Mouse (Mus musculus): ENCODE results near the gene Esrrg. TPM values are rescaled to one million over a fixed set of nuclear protein-coding genes. Genes with fewer than 3 reads are reported as not detected.

Gene Esrrg
- polyA plus RNA-seq, 1 experiment from 2014 or later = 5.3 TPM

- no peaks in the 10 kb centered on the region for H3K27me3 ChIP-seq (replicated peaks)
- peaks cover 7% of the 10 kb centered on the region; the same call in 1 of the 2 replicates for H3K4me1 ChIP-seq (replicated peaks)
- no peak for ATAC-seq
- H3K36me3 ChIP-seq = no peaks in the 10 kb centered on the region
- H3K9ac ChIP-seq = no peak overlapping the region
- no peak overlapping the region for H3K4me2 ChIP-seq (replicated peaks)
- no peaks in the 10 kb centered on the region for H3K9me3 ChIP-seq
- no peak overlapping the region for H3K4me3 ChIP-seq (replicated peaks)
- H3K27ac ChIP-seq = no peak overlapping the region
- WGBS = 83% methylated on average over 10 of the region's 10 CpGs
Measured at GRCm38 (mm10) chr1:187800761-187801160, 192.2 kb downstream of the Esrrg start.

GRCm38 (mm10) chr1:187803566-187803965 lies 195.0 kb downstream of the Esrrg start:
- no peaks in the 10 kb centered on the region for H3K27me3 ChIP-seq (replicated peaks)
- peaks cover 7% of the 10 kb centered on the region; the same call in 1 of the 2 replicates for H3K4me1 ChIP-seq (replicated peaks)
- no peak overlapping the region for H3K9ac ChIP-seq
- peak overlapping the region; percentile 14 for H3K4me2 ChIP-seq (replicated peaks)
- H3K9me3 ChIP-seq = no peaks in the 10 kb centered on the region
- H3K27ac ChIP-seq = no peak overlapping the region
- ATAC-seq = peak; percentile 82
- H3K36me3 ChIP-seq = no peaks in the 10 kb centered on the region
- H3K4me3 ChIP-seq (replicated peaks) = no peak overlapping the region
- WGBS = 38% methylated on average over 5 of the region's 5 CpGs

- WGBS = 17% methylated on average over 5 of the region's 5 CpGs
- no peak overlapping the region for H3K9ac ChIP-seq
- peak; percentile 21; the same call in 1 of the 2 replicates for ATAC-seq
- no peaks in the 10 kb centered on the region for H3K9me3 ChIP-seq
- no peaks in the 10 kb centered on the region for H3K36me3 ChIP-seq
- peak overlapping the region; percentile 14 for H3K4me2 ChIP-seq (replicated peaks)
- no peaks in the 10 kb centered on the region for H3K27me3 ChIP-seq (replicated peaks)
- peaks cover 7% of the 10 kb centered on the region; the same call in 1 of the 2 replicates for H3K4me1 ChIP-seq (replicated peaks)
- no peak overlapping the region for H3K27ac ChIP-seq
- H3K4me3 ChIP-seq (replicated peaks) = no peak overlapping the region
Measured at GRCm38 (mm10) chr1:187803997-187804396, 195.4 kb downstream of the Esrrg start.

GRCm38 (mm10) chr1:187805001-187805400 lies 196.4 kb downstream of the Esrrg start:
- ATAC-seq = no peak
- H3K27me3 ChIP-seq (replicated peaks) = no peaks in the 10 kb centered on the region
- no peak overlapping the region for H3K4me3 ChIP-seq (replicated peaks)
- no peak overlapping the region for H3K4me2 ChIP-seq (replicated peaks)
- H3K4me1 ChIP-seq (replicated peaks) = peaks cover 7% of the 10 kb centered on the region; the same call in 1 of the 2 replicates
- no peak overlapping the region for H3K27ac ChIP-seq
- WGBS = 77% methylated on average over 6 of the region's 6 CpGs
- no peak overlapping the region for H3K9ac ChIP-seq
- no peaks in the 10 kb centered on the region for H3K9me3 ChIP-seq
- no peaks in the 10 kb centered on the region for H3K36me3 ChIP-seq

GRCm38 (mm10) chr1:187807477-187808390 lies 199.1 kb downstream of the Esrrg start:
- no peak for ATAC-seq
- no peaks in the 10 kb centered on the region for H3K36me3 ChIP-seq
- H3K9me3 ChIP-seq = no peaks in the 10 kb centered on the region
- H3K9ac ChIP-seq = no peak overlapping the region
- H3K27ac ChIP-seq = no peak overlapping the region
- no peak overlapping the region for H3K4me2 ChIP-seq (replicated peaks)
- H3K27me3 ChIP-seq (replicated peaks) = no peaks in the 10 kb centered on the region
- peaks cover 7% of the 10 kb centered on the region; the same call in 1 of the 2 replicates for H3K4me1 ChIP-seq (replicated peaks)
- WGBS = 56% methylated on average over 12 of the region's 12 CpGs
- no peak overlapping the region for H3K4me3 ChIP-seq (replicated peaks)

- WGBS = 73% methylated on average over 5 of the region's 5 CpGs
- Histone ChIP-seq H3K36me3 (no peaks in the 10 kb centered on the region), H3K4me1 (replicated peaks) (peaks cover 6% of the 10 kb centered on the region; the same call in 1 of the 2 replicates), H3K27ac (no peak overlapping the region), H3K4me2 (replicated peaks) (no peak overlapping the region), H3K9ac (no peak overlapping the region), H3K4me3 (replicated peaks) (no peak overlapping the region), H3K27me3 (replicated peaks) (no peaks in the 10 kb centered on the region), H3K9me3 (no peaks in the 10 kb centered on the region)
- ATAC-seq = no peak
Measured at GRCm38 (mm10) chr1:187808391-187808922, 199.9 kb downstream of the Esrrg start.

GRCm38 (mm10) chr1:187809546-187809945 lies 201.0 kb downstream of the Esrrg start:
- 83% methylated on average over 3 of the region's 3 CpGs for WGBS

GRCm38 (mm10) chr1:187819406-187819805 lies 210.8 kb downstream of the Esrrg start:
- Histone ChIP-seq H3K27me3 (replicated peaks) (no peaks in the 10 kb centered on the region), H3K9me3 (no peaks in the 10 kb centered on the region), H3K27ac (no peak overlapping the region), H3K4me3 (replicated peaks) (no peak overlapping the region), H3K36me3 (no peaks in the 10 kb centered on the region), H3K4me2 (replicated peaks) (no peak overlapping the region), H3K9ac (no peak overlapping the region), H3K4me1 (replicated peaks) (no peaks in the 10 kb centered on the region)
- WGBS = 87% methylated on average over 5 of the region's 5 CpGs
- ATAC-seq = no peak

More at GRCm38 (mm10) chr1:187809546-187809945, 201.0 kb downstream of the Esrrg start:
- H3K36me3 ChIP-seq = no peaks in the 10 kb centered on the region
- H3K9ac ChIP-seq = no peak overlapping the region
- H3K4me1 ChIP-seq (replicated peaks) = no peaks in the 10 kb centered on the region
- H3K27ac ChIP-seq = no peak overlapping the region
- H3K9me3 ChIP-seq = no peaks in the 10 kb centered on the region
- H3K4me3 ChIP-seq (replicated peaks) = no peak overlapping the region
- ATAC-seq = no peak
- H3K4me2 ChIP-seq (replicated peaks) = no peak overlapping the region
- H3K27me3 ChIP-seq (replicated peaks) = no peaks in the 10 kb centered on the region

- H3K4me2 ChIP-seq (replicated peaks) = no peak overlapping the region
- WGBS = 53% methylated on average over 13 of the region's 13 CpGs
- H3K9ac ChIP-seq = no peak overlapping the region
- no peaks in the 10 kb centered on the region for H3K9me3 ChIP-seq
- H3K4me1 ChIP-seq (replicated peaks) = 0 out of 2 replicates have a peak, but pooled peaks cover 2% of the 10 kb centered on the region
- H3K4me3 ChIP-seq (replicated peaks) = no peak overlapping the region
- H3K27ac ChIP-seq = no peak overlapping the region
- ATAC-seq = no peak
- H3K27me3 ChIP-seq (replicated peaks) = no peaks in the 10 kb centered on the region
- H3K36me3 ChIP-seq = no peaks in the 10 kb centered on the region
Measured at GRCm38 (mm10) chr1:187821368-187821811, 212.8 kb downstream of the Esrrg start.

GRCm38 (mm10) chr1:187823351-187823750 lies 214.8 kb downstream of the Esrrg start:
- H3K27ac ChIP-seq = no peak overlapping the region
- H3K36me3 ChIP-seq = no peaks in the 10 kb centered on the region
- H3K27me3 ChIP-seq (replicated peaks) = no peaks in the 10 kb centered on the region
- peak; percentile 77 for ATAC-seq
- no peak overlapping the region for H3K4me3 ChIP-seq (replicated peaks)
- 0 out of 2 replicates have a peak, but pooled peaks cover 2% of the 10 kb centered on the region for H3K4me1 ChIP-seq (replicated peaks)
- H3K9ac ChIP-seq = no peak overlapping the region
- 64% methylated on average over 5 of the region's 5 CpGs for WGBS
- no peak overlapping the region for H3K4me2 ChIP-seq (replicated peaks)
- H3K9me3 ChIP-seq = no peaks in the 10 kb centered on the region

GRCm38 (mm10) chr1:187825421-187826097 lies 217.0 kb downstream of the Esrrg start:
- Histone ChIP-seq H3K4me3 (replicated peaks) (no peak overlapping the region), H3K27ac (0 out of 2 replicates have a peak overlapping the region, but pooled peaks have one; percentile 7), H3K36me3 (no peaks in the 10 kb centered on the region), H3K9ac (no peak overlapping the region), H3K9me3 (no peaks in the 10 kb centered on the region), H3K4me1 (replicated peaks) (0 out of 2 replicates have a peak, but pooled peaks cover 2% of the 10 kb centered on the region), H3K4me2 (replicated peaks) (no peak overlapping the region), H3K27me3 (replicated peaks) (no peaks in the 10 kb centered on the region)
- no peak for ATAC-seq
- WGBS = 67% methylated on average over 9 of the region's 9 CpGs

GRCm38 (mm10) chr1:187826140-187826539 lies 217.5 kb downstream of the Esrrg start:
- Histone ChIP-seq H3K4me3 (replicated peaks) (no peak overlapping the region), H3K36me3 (no peaks in the 10 kb centered on the region), H3K9ac (no peak overlapping the region), H3K4me1 (replicated peaks) (0 out of 2 replicates have a peak, but pooled peaks cover 2% of the 10 kb centered on the region), H3K9me3 (no peaks in the 10 kb centered on the region), H3K27me3 (replicated peaks) (no peaks in the 10 kb centered on the region), H3K27ac (0 out of 2 replicates have a peak overlapping the region, but pooled peaks have one; percentile 7), H3K4me2 (replicated peaks) (no peak overlapping the region)
- WGBS = 33% methylated on average over 1 of the region's 1 CpGs
- ATAC-seq = peak; percentile 46; the same call in 1 of the 2 replicates
